Mouse (Mus musculus): ENCODE results near the gene Prtg.

Gene Prtg

DNA sequence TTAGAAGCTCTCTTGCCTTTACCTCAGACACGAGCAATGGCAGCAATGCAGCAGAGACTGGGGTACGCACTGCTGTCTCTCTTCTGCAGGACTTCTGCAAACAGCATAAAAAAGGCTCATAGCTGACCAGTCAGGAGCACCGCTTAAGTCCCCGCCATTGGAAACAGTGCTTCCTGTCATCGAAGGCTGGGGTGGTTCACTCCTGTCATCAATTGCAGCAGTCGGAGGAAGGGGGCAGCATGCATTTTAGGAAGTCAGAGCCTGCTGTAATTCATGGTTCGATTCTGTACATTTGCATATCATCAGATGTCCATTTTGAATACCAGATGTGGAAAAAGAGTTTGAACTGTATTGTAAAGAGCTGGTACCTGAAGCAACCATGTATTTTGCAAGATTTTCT lies 109.1 kb downstream of the Prtg start:
- DNase-seq = no peak

DNA sequence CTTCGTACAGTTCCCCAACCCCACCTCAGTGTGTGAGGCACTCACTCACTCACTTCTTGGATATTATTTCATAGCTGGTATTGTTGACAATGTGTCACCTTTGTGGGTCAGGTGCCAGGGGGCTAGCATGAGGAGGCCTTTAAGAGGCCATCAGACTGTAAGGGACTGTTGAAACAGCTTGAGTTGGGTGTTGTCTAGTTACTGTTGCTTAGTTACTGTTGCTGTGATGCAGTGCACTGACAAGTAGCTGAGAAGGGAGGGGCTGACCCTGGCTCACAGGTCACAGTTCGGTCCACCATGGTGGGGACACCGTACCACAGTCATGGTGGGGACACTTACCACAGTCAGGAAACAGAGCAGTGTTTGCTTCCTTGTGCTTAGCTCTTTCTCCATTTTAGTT lies 116.4 kb downstream of the Prtg start:
- DNase-seq = peak in 1 of 2 experiments; percentile 28

GRCm38 (mm10) chr9:72925021-72925934 lies 118.6 kb downstream of the Prtg start, which contains the start of gene Pygo1:
Pygo1 (plus strand) TSS chr9:72925645.
- peak; percentile 33 for DNase-seq

DNA sequence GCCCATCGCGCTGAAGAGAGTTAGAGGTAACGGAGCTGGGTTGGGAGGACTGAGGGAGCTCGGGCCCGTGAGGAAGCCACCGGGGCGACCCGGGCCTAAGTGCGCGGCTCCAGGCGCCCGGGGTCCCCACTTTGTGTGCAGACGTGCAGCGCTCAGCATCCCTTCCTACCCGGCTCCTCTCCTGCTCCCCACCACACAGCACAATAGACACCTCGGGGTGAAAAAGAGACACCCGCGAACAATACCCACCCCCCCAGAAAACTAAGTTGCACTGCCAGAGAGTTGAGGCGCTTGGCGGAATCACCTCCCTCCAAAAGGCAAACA lies 119.2 kb downstream of the Prtg start:
- DNase-seq = no peak

GRCm38 (mm10) chr9:72931166-72931790 lies 124.6 kb downstream of the Prtg start:
- DNase-seq = no peak

GRCm38 (mm10) chr9:72935309-72935708 lies 128.6 kb downstream of the Prtg start:
- no peak for DNase-seq

GRCm38 (mm10) chr9:72936301-72936700 lies 129.6 kb downstream of the Prtg start:
- DNase-seq = peak; percentile 50 to 80

DNA sequence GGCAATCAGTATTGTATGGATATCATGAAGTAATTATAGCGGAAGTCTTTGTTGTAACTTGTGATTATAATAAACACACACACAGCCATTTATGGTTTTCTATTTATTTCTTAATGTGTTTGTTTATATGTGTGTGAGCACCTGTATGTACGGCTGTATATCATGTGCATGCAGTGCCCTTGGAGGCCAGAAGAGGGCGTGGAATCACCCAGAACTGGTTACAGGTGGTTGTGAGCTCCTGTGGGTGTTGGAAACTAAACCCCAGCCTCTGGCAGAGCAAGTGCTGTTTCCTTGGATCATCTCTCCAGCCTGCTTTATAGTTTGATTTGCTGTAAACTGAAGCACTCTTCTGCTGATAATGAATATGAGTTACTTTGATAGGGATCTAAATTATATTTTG lies 136.8 kb downstream of the Prtg start:
- no peak for DNase-seq

DNA sequence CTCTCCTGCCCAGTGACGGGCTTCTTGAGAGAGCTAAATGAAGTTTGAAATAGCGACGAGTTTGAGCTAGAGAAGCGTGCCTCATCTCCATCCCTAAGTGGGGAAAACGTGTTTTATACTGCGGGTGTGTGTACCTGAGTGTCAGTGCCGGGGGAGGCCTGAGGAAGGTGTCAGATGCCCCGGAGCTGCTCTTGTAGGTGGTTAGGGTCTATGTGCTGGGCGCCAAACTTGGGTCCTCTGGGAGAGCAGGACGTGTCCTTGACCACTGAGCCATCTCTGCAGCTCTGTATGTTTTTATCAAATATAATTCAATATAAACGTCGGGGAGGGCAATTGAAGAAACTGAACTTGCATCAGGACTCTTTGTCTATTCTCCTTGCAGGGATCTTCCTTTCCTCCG lies 137.6 kb downstream of the Prtg start:
- DNase-seq = no peak

GRCm38 (mm10) chr9:72947010-72947409 lies 140.3 kb downstream of the Prtg start:
- DNase-seq = no peak

- DNase-seq = no peak
Measured at GRCm38 (mm10) chr9:72949572-72949971, 142.9 kb downstream of the Prtg start.

DNA sequence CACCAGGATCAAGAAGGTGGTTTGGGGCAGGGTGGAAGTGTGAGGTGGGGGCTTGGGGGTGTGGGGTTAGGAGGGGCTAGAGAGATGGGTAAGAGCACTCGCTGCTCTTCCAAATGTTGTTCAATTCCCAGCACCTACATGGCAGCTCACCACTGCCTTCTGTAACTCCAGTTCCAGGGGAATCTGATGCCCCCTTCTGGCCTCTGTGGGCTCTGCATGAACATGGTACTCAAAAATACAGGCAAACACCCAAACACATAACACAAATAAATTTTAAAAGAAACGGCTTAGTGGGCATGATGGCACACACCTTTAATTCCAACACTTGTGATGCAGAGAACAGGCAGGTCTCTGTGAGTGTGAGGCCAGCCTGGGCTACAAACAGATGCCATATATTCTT lies 148.1 kb downstream of the Prtg start:
- peak in 1 of 2 experiments; percentile 21 for DNase-seq

GRCm38 (mm10) chr9:72955546-72955945 lies 148.9 kb downstream of the Prtg start:
- DNase-seq = peak; percentile 31 to 49

- peak; percentile 83 to 86 for DNase-seq
Measured at GRCm38 (mm10) chr9:72958521-72959450, 152.1 kb downstream of the Prtg start, which contains the start of the genes Dyx1c1 and Gm44503. Dyx1c1 (plus strand) TSS chr9:72958785. Gm44503 (plus strand) TSS chr9:72958852.

- no peak for DNase-seq
Measured at GRCm38 (mm10) chr9:72961346-72961745, 154.7 kb downstream of the Prtg start.

DNA sequence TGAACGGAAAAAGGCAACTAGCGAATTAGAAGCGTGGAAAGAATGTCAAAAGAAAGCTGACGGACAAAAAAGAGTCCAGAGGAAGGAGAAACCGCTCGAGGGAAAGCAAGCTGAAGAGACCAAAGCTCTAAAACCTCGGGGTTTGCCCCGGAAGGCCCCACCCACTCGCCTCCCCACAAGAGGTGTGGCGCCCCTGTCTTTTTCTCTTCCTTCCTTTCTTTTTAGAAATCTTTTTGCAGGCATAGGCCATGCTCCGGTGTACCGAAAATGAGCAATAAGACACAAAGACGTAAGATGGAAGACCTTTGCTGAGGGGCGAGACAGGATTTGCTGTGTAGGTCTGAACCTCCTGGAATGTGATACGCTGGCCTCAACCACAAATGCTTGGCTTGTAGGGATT lies 155.3 kb downstream of the Prtg start:
- peak in 1 of 2 experiments; percentile 7 for DNase-seq

Data from lung, adult 18-20 months (tissue).